Mouse (Mus musculus) CH12.LX (cell line): ENCODE measurements at regions not wholly inside any gene's neighbourhood (a gene's known extent, or its start where the extent isn't known, plus 50 kb on each side); places are given as distances from the start of the nearest gene placed in this dataset.

ENCODE experiments used
- BHLHE40 ChIP-seq: IDR thresholded peaks from 2 replicates; pipeline ENCODE4 v1.6.1; 2011; ENCODE audit warnings: mild to moderate bottlenecking, low read depth, low read length, improper control_type of control experiment
- CTCF ChIP-seq, 2 experiments: IDR thresholded peaks in 1 of 2; conservative IDR thresholded peaks in 1 of 2; 2 replicates each; pipeline ENCODE4 v1.5.1; 2011 to 2012; ENCODE audit warnings: low read depth in 2 of 2, low read length in 2 of 2, improper control_type of control experiment in 1 of 2, inconsistent platforms in 1 of 2, mild to moderate bottlenecking in 1 of 2, moderate library complexity in 1 of 2
- EP300 ChIP-seq: IDR thresholded peaks from 2 replicates; pipeline ENCODE4 v1.6.1; 2011; ENCODE audit warnings: low read length, improper control_type of control experiment
- ETS1 ChIP-seq: conservative IDR thresholded peaks from 2 replicates; pipeline ENCODE4 v1.6.1; 2012; ENCODE audit warnings: low read depth, mild to moderate bottlenecking, inconsistent platforms, low read length, improper control_type of control experiment, moderate library complexity
- GABPA ChIP-seq: IDR thresholded peaks from 2 replicates; pipeline ENCODE4 v1.6.1; 2012; ENCODE audit warnings: low read depth, low read length, improper control_type of control experiment, inconsistent platforms; ENCODE audit not compliant: insufficient replicate concordance
- MXI1 ChIP-seq: IDR thresholded peaks from 2 replicates; pipeline ENCODE4 v1.6.1; 2011; ENCODE audit warnings: mild to moderate bottlenecking, low read depth, low read length, improper control_type of control experiment
- PAX5 ChIP-seq: IDR thresholded peaks from 2 replicates; pipeline ENCODE4 v1.6.1; 2012; ENCODE audit warnings: low read length, inconsistent platforms, mixed read lengths
- POLR2A ChIP-seq: IDR thresholded peaks from 2 replicates; pipeline ENCODE4 v1.6.1; 2011; ENCODE audit warnings: low read depth, mild to moderate bottlenecking, improper control_type of control experiment, low read length
- POLR2AphosphoS2 ChIP-seq: IDR thresholded peaks from 2 replicates; pipeline ENCODE4 v1.6.1; 2011; ENCODE audit warnings: low read depth, low read length, improper control_type of control experiment
- RCOR1 ChIP-seq: conservative IDR thresholded peaks from 2 replicates; pipeline ENCODE4 v1.6.1; 2012; ENCODE audit warnings: low read depth, mild to moderate bottlenecking, inconsistent platforms, low read length, improper control_type of control experiment
- USF1 ChIP-seq: IDR thresholded peaks from 2 replicates; pipeline ENCODE4 v1.6.1; 2014; ENCODE audit warnings: low read depth, mild to moderate bottlenecking, inconsistent platforms, low read length, improper control_type of control experiment

DNA sequence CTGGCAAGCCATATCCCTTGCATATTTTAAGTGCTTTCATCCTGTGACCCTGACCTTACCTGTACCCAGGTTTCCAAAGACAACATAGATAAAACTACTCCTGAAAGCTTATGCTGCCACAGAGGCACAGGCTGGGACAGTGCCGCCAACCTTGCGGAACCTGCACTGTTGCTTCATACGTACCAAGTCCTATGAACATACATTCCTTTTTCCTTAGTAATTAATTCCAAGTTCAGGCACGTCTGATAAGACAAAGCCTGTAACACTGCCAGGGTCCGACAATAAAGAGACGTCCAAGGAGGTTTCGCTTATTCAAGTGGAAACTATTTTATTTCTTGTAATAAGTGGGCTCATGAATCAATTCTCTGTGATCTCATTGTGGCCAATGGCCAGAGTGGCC, 70.2 kb upstream of the Pbx1 start:
- no peak for TF ChIP-seq RCOR1
- TF ChIP-seq MXI1: no peak
- no peak for TF ChIP-seq ETS1
- TF ChIP-seq GABPA: no peak
- TF ChIP-seq EP300: no peak
- TF ChIP-seq USF1: no peak
- TF ChIP-seq CTCF (conservative IDR thresholded peaks at IDR 0.05 in 1 of 2, IDR thresholded peaks at IDR 0.05 in 1 of 2; ENCODE audit: low read depth in 2 of 2, low read length in 2 of 2): no peak
- no peak for TF ChIP-seq POLR2A
- TF ChIP-seq PAX5: no peak
- TF ChIP-seq POLR2AphosphoS2: no peak
- TF ChIP-seq BHLHE40: no peak
